Mouse (Mus musculus) liver, postnatal 0 days (tissue): ENCODE results near the gene Trmt1.

Source experiments
- CTCF ChIP-seq: sonication (generic); IDR thresholded peaks from 2 replicates; pipeline ENCODE4 v1.5.1; 2016; ENCODE audit warnings: antibody characterized with exemption, low read depth
- EP300 ChIP-seq: IDR thresholded peaks from 2 replicates; pipeline ENCODE4 v1.6.1; 2016; ENCODE audit warnings: antibody characterized with exemption, low read depth, mild to moderate bottlenecking

GRCm38 (mm10) chr8:84684537-84684936 lies 1.6 kb upstream of the Trmt1 start:
- TF ChIP-seq CTCF (no peak), EP300 (no peak)
